Mouse (Mus musculus) MEL (cell line): ENCODE results near the gene Serpina1b. TPM values are rescaled to one million over a fixed set of nuclear protein-coding genes. Genes with fewer than 3 reads are reported as not detected.

ENCODE experiments used
- DNase-seq: peaks from one replicate; pipeline ENCODE4 v3.0.0; 2011; ENCODE audit warnings: low read depth, low spot score
- H3K27ac ChIP-seq: 2 replicates; pipeline ENCODE4 v1.5.1; 2012; ENCODE audit warnings: low read depth, mild to moderate bottlenecking, control low read depth, low read length, moderate library complexity; ENCODE audit not compliant: control insufficient read depth
- H3K27me3 ChIP-seq, 2 experiments: fragments of 150-350 bp in 1 of 2; sonication (generic) in 1 of 2; 2 replicates each; pipeline ENCODE4 v1.6.1; 2012; ENCODE audit warnings: low read length in 2 of 2, mild to moderate bottlenecking in 2 of 2, improper control_type of control experiment in 1 of 2, moderate library complexity in 1 of 2; ENCODE audit not compliant: insufficient read depth in 2 of 2, control insufficient read depth in 1 of 2
- H3K36me3 ChIP-seq, 2 experiments: 2 replicates each; pipeline ENCODE4 v1.6.1; 2012 to 2014; ENCODE audit warnings: low read length in 2 of 2, improper control_type of control experiment in 1 of 2, inconsistent platforms in 1 of 2, mild to moderate bottlenecking in 1 of 2; ENCODE audit not compliant: insufficient read depth in 2 of 2, control insufficient read depth in 1 of 2
- H3K4me1 ChIP-seq, 2 experiments: fragments of 150-350 bp in 1 of 2; sonication (generic) in 1 of 2; 2 replicates each; pipeline ENCODE4 v1.6.1; 2012; ENCODE audit warnings: low read length in 2 of 2, improper control_type of control experiment in 1 of 2, mild to moderate bottlenecking in 1 of 2; ENCODE audit not compliant: insufficient read depth in 2 of 2, control insufficient read depth in 1 of 2
- H3K4me3 ChIP-seq, 2 experiments: fragments of 150-350 bp in 1 of 2; sonication (generic) in 1 of 2; 2 replicates each; pipeline ENCODE4 v1.5.1; 2012; ENCODE audit warnings: low read depth in 2 of 2, low read length in 2 of 2, mild to moderate bottlenecking in 2 of 2, moderate library complexity in 2 of 2, control low read depth in 1 of 2, improper control_type of control experiment in 1 of 2; ENCODE audit not compliant: control insufficient read depth in 1 of 2, insufficient read depth in 1 of 2
- H3K79me2 ChIP-seq: 2 replicates; pipeline ENCODE4 v1.6.1; 2012; ENCODE audit warnings: mild to moderate bottlenecking, low read length, moderate library complexity; ENCODE audit not compliant: control insufficient read depth, poor library complexity, insufficient read depth
- H3K9ac ChIP-seq: 2 replicates; pipeline ENCODE4 v1.6.1; 2012; ENCODE audit warnings: low read depth, mild to moderate bottlenecking, control low read depth, low read length, moderate library complexity; ENCODE audit not compliant: control insufficient read depth, poor library complexity, severe bottlenecking
- H3K9me3 ChIP-seq: fragments of 150-350 bp; sonication (generic); replicated peaks from 2 replicates; pipeline ENCODE4 v1.6.1; 2012; ENCODE audit warnings: mild to moderate bottlenecking, low read length, improper control_type of control experiment, moderate library complexity; ENCODE audit not compliant: insufficient read depth
- CHD2 ChIP-seq: IDR thresholded peaks from 2 replicates; pipeline ENCODE4 v1.6.1; 2011; ENCODE audit warnings: low read length, improper control_type of control experiment
- E2F4 ChIP-seq: IDR thresholded peaks from 2 replicates; pipeline ENCODE4 v1.6.1; 2011; ENCODE audit warnings: low read depth, low read length, improper control_type of control experiment, borderline replicate concordance
- ELF1 ChIP-seq: IDR thresholded peaks from 2 replicates; pipeline ENCODE4 v1.6.1; 2014; ENCODE audit warnings: low read depth, mild to moderate bottlenecking, inconsistent platforms, low read length, improper control_type of control experiment, moderate library complexity
- EP300 ChIP-seq, 2 experiments: IDR thresholded peaks; 2 replicates each; pipeline ENCODE4 v1.6.1; 2011; ENCODE audit warnings: improper control_type of control experiment in 2 of 2, low read length in 2 of 2, low read depth in 1 of 2, mild to moderate bottlenecking in 1 of 2
- GABPA ChIP-seq: IDR thresholded peaks from 2 replicates; pipeline ENCODE4 v1.6.1; 2012; ENCODE audit warnings: low read depth, mild to moderate bottlenecking, inconsistent platforms, low read length, improper control_type of control experiment, moderate library complexity
- GATA1 ChIP-seq: IDR thresholded peaks from 2 replicates; pipeline ENCODE4 v1.6.1; 2011; ENCODE audit warnings: low read depth, low read length, improper control_type of control experiment
- HCFC1 ChIP-seq: IDR thresholded peaks from 2 replicates; pipeline ENCODE4 v1.6.1; 2012; ENCODE audit warnings: low read depth, mild to moderate bottlenecking, inconsistent platforms, low read length, improper control_type of control experiment, moderate library complexity
- JUND ChIP-seq: IDR thresholded peaks from 2 replicates; pipeline ENCODE4 v1.6.1; 2011; ENCODE audit warnings: low read depth, mild to moderate bottlenecking, improper control_type of control experiment, low read length
- MAZ ChIP-seq: IDR thresholded peaks from 2 replicates; pipeline ENCODE4 v1.6.1; 2012; ENCODE audit warnings: low read depth, mild to moderate bottlenecking, inconsistent platforms, low read length, improper control_type of control experiment
- MEF2A ChIP-seq: IDR thresholded peaks from 2 replicates; pipeline ENCODE4 v1.6.1; 2014; ENCODE audit warnings: low read depth, mild to moderate bottlenecking, inconsistent platforms, low read length, improper control_type of control experiment; ENCODE audit not compliant: poor library complexity, insufficient replicate concordance, severe bottlenecking; ENCODE audit errors: extremely low read depth
- MYC ChIP-seq: IDR thresholded peaks from 2 replicates; pipeline ENCODE4 v1.6.1; 2011; ENCODE audit warnings: low read depth, mild to moderate bottlenecking, low read length, improper control_type of control experiment, moderate library complexity
- NELFE ChIP-seq: IDR thresholded peaks from 2 replicates; pipeline ENCODE4 v1.6.1; 2011; ENCODE audit warnings: low read depth, low read length, improper control_type of control experiment
- POLR2AphosphoS2 ChIP-seq: IDR thresholded peaks from 2 replicates; pipeline ENCODE4 v1.6.1; 2011; ENCODE audit warnings: low read length, improper control_type of control experiment
- RAD21 ChIP-seq: IDR thresholded peaks from 2 replicates; pipeline ENCODE4 v1.6.1; 2011; ENCODE audit warnings: mild to moderate bottlenecking, low read depth, low read length, improper control_type of control experiment
- SMC3 ChIP-seq: IDR thresholded peaks from 2 replicates; pipeline ENCODE4 v1.6.1; 2011; ENCODE audit warnings: low read depth, low read length, improper control_type of control experiment
- TBP ChIP-seq: IDR thresholded peaks from 2 replicates; pipeline ENCODE4 v1.8.0; 2011; ENCODE audit warnings: low read depth, low read length, improper control_type of control experiment
- USF1 ChIP-seq: IDR thresholded peaks from 2 replicates; pipeline ENCODE4 v1.6.1; 2014; ENCODE audit warnings: low read depth, mild to moderate bottlenecking, inconsistent platforms, low read length, improper control_type of control experiment, moderate library complexity
- USF2 ChIP-seq, 2 experiments: IDR thresholded peaks; 2 replicates each; pipeline ENCODE4 v1.6.1; 2011 to 2012; ENCODE audit warnings: improper control_type of control experiment in 2 of 2, low read length in 2 of 2, borderline replicate concordance in 1 of 2, inconsistent platforms in 1 of 2, low read depth in 1 of 2, mild to moderate bottlenecking in 1 of 2; ENCODE audit not compliant: insufficient read depth in 1 of 2
- ZKSCAN1 ChIP-seq: IDR thresholded peaks from 2 replicates; pipeline ENCODE4 v1.6.1; 2012; ENCODE audit warnings: low read depth, mild to moderate bottlenecking, inconsistent platforms, low read length, improper control_type of control experiment, moderate library complexity
- ZNF384 ChIP-seq: IDR thresholded peaks from 2 replicates; pipeline ENCODE4 v1.6.1; 2012; ENCODE audit warnings: low read depth, mild to moderate bottlenecking, inconsistent platforms, low read length, improper control_type of control experiment
- polyA plus RNA-seq, 2 experiments: library from polyadenylated mRNA; stranded (reverse) in 1 of 2; unstranded in 1 of 2; fragments of >175 nt in 1 of 2; fragments of >200 nt in 1 of 2; gene quantifications; 2 replicates each; pipeline versions ENCODE4 v1.2.1 to v1.2.4; 2012; ENCODE audit warnings: low replicate concordance in 2 of 2, low read depth in 1 of 2; ENCODE audit not compliant: insufficient read length in 2 of 2, insufficient read depth in 1 of 2, missing spikeins in 1 of 2
- total RNA-seq: library from RNA; depleted of rRNA; stranded (reverse); fragments of 300-350 nt; gene quantifications from 2 replicates; pipeline ENCODE4 v1.2.3, GENCODE M21; 2012

Gene Serpina1b
- total and polyA plus RNA-seq, 3 experiments = not detected

GRCm38 (mm10) chr12:103683775-103684174 is 146.4 kb downstream of the Serpina1b start:
- H3K27ac ChIP-seq = no peak overlapping the region
- H3K79me2 ChIP-seq = no peaks in the 10 kb centered on the region
- no peaks in the 10 kb centered on the region for H3K4me1 ChIP-seq
- TF ChIP-seq EP300 (IDR thresholded peaks at IDR 0.05; ENCODE audit: low read depth in 1 of 2, low read length in 2 of 2) (no peak), MEF2A (no peak), POLR2AphosphoS2 (no peak), USF1 (no peak), TBP (no peak), MAZ (no peak), CHD2 (no peak), RAD21 (no peak), ELF1 (no peak), JUND (no peak), USF2 (IDR thresholded peaks at IDR 0.05; ENCODE audit: borderline replicate concordance in 1 of 2, insufficient read depth in 1 of 2, low read depth in 1 of 2, low read length in 2 of 2) (no peak)
- H3K4me3 ChIP-seq = no peak overlapping the region
- H3K9me3 ChIP-seq = no peaks in the 10 kb centered on the region
- DNase-seq = no peak
- H3K27me3 ChIP-seq = no peaks in the 10 kb centered on the region
- H3K36me3 ChIP-seq = no peaks in the 10 kb centered on the region
- no peak overlapping the region for H3K9ac ChIP-seq

- no peaks in the 10 kb centered on the region for H3K27me3 ChIP-seq
- H3K9me3 ChIP-seq = no peaks in the 10 kb centered on the region
- no peaks in the 10 kb centered on the region for H3K36me3 ChIP-seq
- no peak for DNase-seq
- H3K79me2 ChIP-seq = no peaks in the 10 kb centered on the region
- H3K27ac ChIP-seq = no peak overlapping the region
- no peaks in the 10 kb centered on the region for H3K4me1 ChIP-seq
- TF ChIP-seq GATA1 (no peak), SMC3 (no peak), MYC (no peak), TBP (no peak), HCFC1 (no peak), RAD21 (no peak), ZKSCAN1 (no peak), E2F4 (no peak), GABPA (no peak), ZNF384 (no peak), NELFE (no peak), POLR2AphosphoS2 (no peak), JUND (no peak)
- H3K4me3 ChIP-seq = no peak overlapping the region
- H3K9ac ChIP-seq = no peak overlapping the region
Measured at GRCm38 (mm10) chr12:103681739-103682138, 148.4 kb downstream of the Serpina1b start.
